Mouse (Mus musculus) liver, adult 2 months (tissue): ENCODE measurements around the gene Agpat4.

Source experiments
- CTCF ChIP-seq: fragments of 200-500 bp; IDR thresholded peaks from 2 replicates; pipeline ENCODE4 v1.5.1; 2011; ENCODE audit warnings: low read depth, low read length, control low read depth
- POLR2A ChIP-seq: fragments of 200-500 bp; IDR thresholded peaks from 2 replicates; pipeline ENCODE4 v1.6.1; 2011; ENCODE audit warnings: low read length, control low read depth; ENCODE audit not compliant: insufficient read depth; ENCODE audit errors: extremely low read depth

GRCm38 (mm10) chr17:12169326-12169836 lies 50.9 kb downstream of the Agpat4 start:
- TF ChIP-seq CTCF (no peak), POLR2A (no peak)
